ENCODE assay signal across 9 mouse cellular contexts in the genomic region with DNA sequence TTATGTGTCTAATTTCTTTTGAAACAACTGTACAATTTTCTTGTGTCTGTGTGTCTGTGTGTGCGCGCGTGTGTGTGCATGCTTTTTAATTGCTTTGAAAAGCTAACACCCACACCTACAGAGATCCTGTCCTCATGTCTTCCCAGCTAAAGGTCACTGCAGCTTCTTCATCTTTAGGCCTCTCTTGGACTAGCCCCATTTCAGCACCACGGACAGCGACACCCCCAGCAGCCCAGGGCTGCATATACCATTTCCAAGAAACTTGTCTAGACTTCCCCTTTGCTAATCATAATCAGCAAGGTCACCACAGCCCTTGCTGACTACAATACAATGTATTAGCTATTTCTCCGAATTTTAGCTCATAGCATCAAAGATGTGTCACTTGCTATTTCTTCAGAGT. TPM values are rescaled to one million over a fixed set of nuclear protein-coding genes. Genes with fewer than 3 reads are reported as not detected.
DNase-seq lines count a peak whose midpoint lies in the region; ATAC-seq and TF ChIP-seq lines count a peak whose summit lies in the region.
"Had no signal": no experiment of that assay in that cellular context is flagged by ENCODE, and none has a peak within 500 bp of the region (broad histone marks: within the 10 kb centered on the region; RNA-seq: fewer than 3 reads in every experiment).

No protein-coding gene starts in this region.

- CTCF ChIA-PET in Patski (lab: Charles Lee), result interaction anchor here (1.0 kb wide), 1 partner anchor 18 kb away, joined by 3 read pairs; no protein-coding TSS in a partner anchor

- POLR2A ChIA-PET in Patski (lab: Charles Lee), result no interaction called here

- ATAC-seq in Patski, result peak; percentile 51
- no peak for ATAC-seq in heart, postnatal 0 days (ENCODE audit: insufficient read depth, low read depth)
- no peak for ATAC-seq in midbrain, embryonic 13.5 days

- peaks cover 30% of the 10 kb centered on the region for H3K27me3 ChIP-seq in Patski
- H3K27me3 ChIP-seq in heart, postnatal 0 days (ENCODE audit: control insufficient read depth, insufficient read depth, low read length), result peaks cover 44% of the 10 kb centered on the region
- peaks cover 5% of the 10 kb centered on the region; the same call in 1 of the 2 replicates for H3K27me3 ChIP-seq in midbrain, embryonic 13.5 days

- no peak overlapping the region for H3K4me3 ChIP-seq in gastrocnemius, adult 2 months
- no peak overlapping the region for H3K4me3 ChIP-seq in heart, postnatal 0 days (ENCODE audit: low read depth, low read length)
- H3K4me3 ChIP-seq in midbrain, embryonic 13.5 days (replicated peaks), result peak overlapping the region; percentile 84

- no peak overlapping the region for H3K27ac ChIP-seq in gastrocnemius, adult 2 months
- H3K27ac ChIP-seq in heart, postnatal 0 days (ENCODE audit: low read depth), result no peak overlapping the region
- H3K27ac ChIP-seq in midbrain, embryonic 13.5 days, result no peak overlapping the region
- H3K27ac ChIP-seq: heart, embryonic 15.5 days had no signal

- H3K36me3 ChIP-seq in heart, postnatal 0 days (replicated peaks; ENCODE audit: control insufficient read depth, insufficient read depth, low read length), result no peaks in the 10 kb centered on the region
- no peaks in the 10 kb centered on the region for H3K36me3 ChIP-seq in midbrain, embryonic 13.5 days
- H3K36me3 ChIP-seq: heart, embryonic 15.5 days had no signal

- in situ Hi-C loops in Patski (cut with MboI; ENCODE audit: low pct_unique_long_range_greater_than_20kb), result no loop called here

- peak; percentile 51 for DNase-seq in gastrocnemius, adult 2 months
- no peak for DNase-seq in gastrocnemius, adult 8-10 months (ENCODE audit: low spot score in 2 of 2)
- peak; percentile 3 for DNase-seq in Patski (ENCODE audit: low read depth, low spot score)
- DNase-seq in embryo, embryonic 10 days (ENCODE audit: low spot score), result peak; percentile 91
- DNase-seq in heart, postnatal 0 days (ENCODE audit: low spot score), result peak; percentile 49
- peak; percentile 13 to 31 for DNase-seq in layer of hippocampus, postnatal 36 days
- DNase-seq in thymus, postnatal 14 days, result peak; percentile 42

- no peak overlapping the region for H3K9ac ChIP-seq in heart, postnatal 0 days (replicated peaks; ENCODE audit: low read depth, low read length)
- 0 out of 2 replicates have a peak overlapping the region, but pooled peaks have one; percentile 76 for H3K9ac ChIP-seq in midbrain, embryonic 13.5 days (replicated peaks)
- H3K9ac ChIP-seq: heart, embryonic 15.5 days had no signal

- TF ChIP-seq EP300 in heart, postnatal 0 days (IDR thresholded peaks at IDR 0.05; ENCODE audit: low read depth), result no peak

- intact Hi-C loops in gastrocnemius, adult 2 months (cut with DNase I), result no loop called here

- H3K4me2 ChIP-seq in heart, postnatal 0 days (ENCODE audit: low read depth, low read length), result no peak overlapping the region
- H3K4me2 ChIP-seq in midbrain, embryonic 13.5 days (replicated peaks), result peak overlapping the region; percentile 79
- H3K4me2 ChIP-seq: heart, embryonic 15.5 days had no signal

- H3K4me1 ChIP-seq in heart, postnatal 0 days (ENCODE audit: control insufficient read depth, insufficient read depth), result no peaks in the 10 kb centered on the region
- peaks cover 35% of the 10 kb centered on the region for H3K4me1 ChIP-seq in midbrain, embryonic 13.5 days (replicated peaks)

- WGBS in heart, postnatal 0 days, result 21% methylated on average over 6 of the region's 6 CpGs
- WGBS in midbrain, embryonic 13.5 days, result 38% methylated on average over 6 of the region's 6 CpGs

- no peaks in the 10 kb centered on the region for H3K9me3 ChIP-seq in heart, postnatal 0 days (replicated peaks; ENCODE audit: control insufficient read depth, low read length)
- no peaks in the 10 kb centered on the region for H3K9me3 ChIP-seq in midbrain, embryonic 13.5 days
- H3K9me3 ChIP-seq: heart, embryonic 15.5 days had no signal

- TF ChIP-seq CTCF in gastrocnemius, adult 2 months (IDR thresholded peaks at IDR 0.05), result no peak
- no peak for TF ChIP-seq CTCF in Patski (IDR thresholded peaks at IDR 0.05)
- no peak for TF ChIP-seq CTCF in heart, postnatal 0 days (IDR thresholded peaks at IDR 0.05; ENCODE audit: low read depth)

RNA-seq across cellular contexts. Expression of a gene that starts 1.9 kb away (rescaled TPM):
- under 1 TPM in 1 of 2 experiments, not detected in 1; 0.08 TPM for total RNA-seq in gastrocnemius, adult 2 months (2021)
- total RNA-seq in gastrocnemius, adult 8-10 months (2022), result under 1 TPM in 1 of 4 experiments, not detected in 3; 0.19 TPM
- not detected for polyA plus RNA-seq in Patski (2021)
- total RNA-seq in heart, postnatal 0 days (2014; rRNA removed; ENCODE audit: low replicate concordance), result 0.46 and 1.4 TPM in 2 replicates
- 0.04 and 0.07 TPM in 2 replicates for polyA plus RNA-seq in heart, postnatal 0 days (2015; fragmentation: Nextera tagmentation; extraction: Ambion mirVana)
- 100 to 1,000 TPM; 115 to 118 TPM for total RNA-seq in layer of hippocampus, postnatal 36 days (2021)
- 21.2 and 21.9 TPM in 2 replicates for polyA plus RNA-seq in midbrain, embryonic 13.5 days (2015; fragmentation: Nextera tagmentation; extraction: Ambion mirVana)

Comparison
In these comparisons a context has a peak if more than half of its experiments do, and no peak if none do; other contexts are left out.
1. DNase-seq: peak in gastrocnemius, adult 2 months (single experiment), Patski (single experiment), embryo, embryonic 10 days (single experiment), heart, postnatal 0 days (single experiment), layer of hippocampus, postnatal 36 days (2 of 2) and thymus, postnatal 14 days (single experiment); none in gastrocnemius, adult 8-10 months (0 of 2).
2. RNA of a gene that starts 1.9 kb away (total RNA-seq): 115 to 118 TPM in layer of hippocampus, postnatal 36 days; 0.46 to 1.4 TPM in heart, postnatal 0 days, 0.08 TPM in gastrocnemius, adult 2 months and 0.19 TPM in gastrocnemius, adult 8-10 months; every median in the first group is over 10 times any median in the second.